Mouse (Mus musculus) midbrain, embryonic 16.5 days (tissue): ENCODE results near the gene Mapt. TPM values are rescaled to one million over a fixed set of nuclear protein-coding genes. Genes with fewer than 3 reads are reported as not detected.

Experiments used
- ATAC-seq: fragments of 200-750 bp; cut with Nextera tagmentation; 2 replicates; pipeline ENCODE4 v1.8.0; 2017; ENCODE audit warnings: moderate TSS enrichment
- H3K27ac ChIP-seq: fragments of 300-500 bp; sonication (generic); 2 replicates; pipeline ENCODE4 v1.5.1; 2014; ENCODE audit warnings: mild to moderate bottlenecking, low read length, mixed read lengths
- H3K27me3 ChIP-seq: fragments of 300-500 bp; sonication (generic); 2 replicates; pipeline ENCODE4 v1.6.1; 2014; ENCODE audit warnings: low read depth, low read length, mixed read lengths; ENCODE audit not compliant: control insufficient read depth, insufficient read depth
- H3K36me3 ChIP-seq: fragments of 300-500 bp; sonication (generic); 2 replicates; pipeline ENCODE4 v1.6.1; 2014; ENCODE audit warnings: mild to moderate bottlenecking, low read length, moderate library complexity, mixed read lengths; ENCODE audit not compliant: control insufficient read depth, insufficient read depth
- H3K4me1 ChIP-seq: fragments of 300-500 bp; sonication (generic); 2 replicates; pipeline ENCODE4 v1.6.1; 2014; ENCODE audit warnings: mild to moderate bottlenecking, low read length, mixed read lengths; ENCODE audit not compliant: control insufficient read depth, insufficient read depth
- H3K4me2 ChIP-seq: fragments of 300-500 bp; sonication (generic); 2 replicates; pipeline ENCODE4 v1.6.1; 2014; ENCODE audit warnings: mild to moderate bottlenecking, low read length, mixed read lengths
- H3K4me3 ChIP-seq: fragments of 300-500 bp; sonication (generic); 2 replicates; pipeline ENCODE4 v1.5.1; 2014; ENCODE audit warnings: low read depth, mild to moderate bottlenecking, low read length, moderate library complexity, mixed read lengths
- H3K9ac ChIP-seq: fragments of 300-500 bp; sonication (generic); 2 replicates; pipeline ENCODE4 v1.6.1; 2014; ENCODE audit warnings: low read depth, low read length, mixed read lengths
- H3K9me3 ChIP-seq: fragments of 300-500 bp; sonication (generic); replicated peaks from 2 replicates; pipeline ENCODE4 v1.6.1; 2014; ENCODE audit warnings: mild to moderate bottlenecking, low read length, mixed read lengths; ENCODE audit not compliant: control insufficient read depth, poor library complexity, severe bottlenecking
- WGBS: fragments of 180-500 bp; shearing (Covaris S2); extraction: QIAGEN DNeasy Blood & Tissue Kit; methylation state at CpG from one replicate; pipeline ENCODE4 v1.1.7; 2014; 5-methylcytosine and 5-hydroxymethylcytosine counted together
- polyA plus RNA-seq: library from polyadenylated mRNA; unstranded; fragments of >200 nt; fragmentation: Nextera tagmentation; extraction: Ambion mirVana; gene quantifications from 2 replicates; pipeline ENCODE4 v1.2.1, GENCODE M21; 2015

Gene Mapt
- polyA plus RNA-seq, 1 experiment from 2014 or later = 1,264 TPM

GRCm38 (mm10) chr11:104322142-104322541 is 91.0 kb downstream of the Mapt start:
- peaks cover 20% of the 10 kb centered on the region for H3K36me3 ChIP-seq
- no peak overlapping the region for H3K9ac ChIP-seq
- no peak overlapping the region for H3K27ac ChIP-seq
- no peak overlapping the region for H3K4me3 ChIP-seq
- H3K4me1 ChIP-seq = peaks cover 18% of the 10 kb centered on the region
- H3K4me2 ChIP-seq = no peak overlapping the region
- WGBS = 26% methylated on average over 4 of the region's 4 CpGs
- ATAC-seq = no peak
- no peaks in the 10 kb centered on the region for H3K27me3 ChIP-seq
- no peaks in the 10 kb centered on the region for H3K9me3 ChIP-seq

DNA sequence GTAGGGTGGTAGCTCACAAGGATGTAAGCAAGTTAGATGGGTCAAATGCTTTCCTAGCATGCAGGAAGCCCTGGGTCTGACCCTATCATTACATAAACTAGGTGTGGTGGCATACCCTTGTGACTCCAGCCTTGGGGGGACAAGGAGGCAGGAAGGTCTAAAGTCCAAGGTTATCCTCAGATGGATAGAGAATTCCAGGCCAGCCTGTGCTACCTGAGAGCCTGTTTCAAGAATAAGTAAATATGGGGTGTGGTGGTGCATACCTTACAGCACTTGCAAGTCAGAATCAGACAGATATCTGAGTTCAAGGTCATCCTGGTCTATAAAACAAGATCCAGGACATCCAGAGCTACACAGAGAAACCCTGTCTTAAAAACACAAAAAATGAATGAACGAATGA is 96.3 kb downstream of the Mapt start:
- Histone ChIP-seq H3K36me3 (peaks cover 34% of the 10 kb centered on the region), H3K27me3 (no peaks in the 10 kb centered on the region), H3K9ac (no peak overlapping the region), H3K27ac (no peak overlapping the region), H3K4me3 (no peak overlapping the region), H3K4me1 (no peaks in the 10 kb centered on the region), H3K4me2 (no peak overlapping the region), H3K9me3 (no peaks in the 10 kb centered on the region)
- no peak for ATAC-seq
- 100% methylated on average over 1 of the region's 1 CpGs for WGBS

- no peak for ATAC-seq
- Histone ChIP-seq H3K4me2 (no peak overlapping the region), H3K27ac (no peak overlapping the region), H3K36me3 (peaks cover 32% of the 10 kb centered on the region), H3K4me3 (no peak overlapping the region), H3K9ac (no peak overlapping the region), H3K27me3 (no peaks in the 10 kb centered on the region), H3K9me3 (no peaks in the 10 kb centered on the region), H3K4me1 (no peaks in the 10 kb centered on the region)
- WGBS = 87% methylated on average over 6 of the region's 6 CpGs
These were observed 96.8 kb downstream of the Mapt start for GRCm38 (mm10) chr11:104327946-104328345.

- Histone ChIP-seq H3K27me3 (no peaks in the 10 kb centered on the region), H3K27ac (0 out of 2 replicates have a peak overlapping the region, but pooled peaks have one; percentile 29), H3K36me3 (peaks cover 38% of the 10 kb centered on the region), H3K9ac (no peak overlapping the region), H3K4me1 (no peaks in the 10 kb centered on the region), H3K9me3 (no peaks in the 10 kb centered on the region), H3K4me2 (no peak overlapping the region), H3K4me3 (no peak overlapping the region)
- no peak for ATAC-seq
- whole genome bisulfite sequencing = 85% methylated on average over 11 of the region's 11 CpGs
These were observed 98.2 kb downstream of the Mapt start for GRCm38 (mm10) chr11:104329185-104329926.

GRCm38 (mm10) chr11:104330151-104330550 is 99.0 kb downstream of the Mapt start:
- ATAC-seq = no peak
- Histone ChIP-seq H3K27me3 (no peaks in the 10 kb centered on the region), H3K27ac (0 out of 2 replicates have a peak overlapping the region, but pooled peaks have one; percentile 20), H3K4me2 (no peak overlapping the region), H3K36me3 (peaks cover 43% of the 10 kb centered on the region), H3K4me1 (no peaks in the 10 kb centered on the region), H3K9ac (no peak overlapping the region), H3K9me3 (no peaks in the 10 kb centered on the region), H3K4me3 (no peak overlapping the region)
- WGBS = 90% methylated on average over 4 of the region's 4 CpGs

GRCm38 (mm10) chr11:104331208-104331607 is 100.0 kb downstream of the Mapt start:
- WGBS = 88% methylated on average over 3 of the region's 3 CpGs
- Histone ChIP-seq H3K9me3 (no peaks in the 10 kb centered on the region), H3K27ac (no peak overlapping the region; the same call in 1 of the 2 replicates), H3K27me3 (no peaks in the 10 kb centered on the region), H3K4me2 (no peak overlapping the region), H3K36me3 (peaks cover 41% of the 10 kb centered on the region), H3K4me3 (no peak overlapping the region), H3K9ac (no peak overlapping the region), H3K4me1 (no peaks in the 10 kb centered on the region)
- ATAC-seq = no peak

DNA sequence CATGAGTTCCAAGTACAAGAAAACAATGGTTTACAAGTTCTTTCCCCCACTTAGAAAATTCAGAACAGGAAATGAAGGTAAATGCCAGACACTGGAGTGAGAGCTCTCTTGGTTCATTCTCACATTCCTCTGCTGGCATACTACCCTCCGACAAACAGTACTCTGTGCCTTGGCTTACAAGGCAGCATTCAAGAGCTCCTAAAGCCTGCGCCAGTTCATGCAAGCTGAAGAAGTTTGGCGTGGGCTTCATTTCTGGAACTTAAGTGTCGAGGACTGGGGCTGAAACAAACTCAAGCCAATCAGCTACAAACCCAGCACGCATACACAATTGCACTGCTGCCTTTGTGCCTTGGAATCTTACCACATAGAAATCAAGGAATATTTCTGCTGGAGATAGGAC is 100.9 kb downstream of the Mapt start:
- Histone ChIP-seq H3K4me2 (no peak overlapping the region), H3K36me3 (peaks cover 41% of the 10 kb centered on the region), H3K27me3 (no peaks in the 10 kb centered on the region), H3K9me3 (no peaks in the 10 kb centered on the region), H3K27ac (peak overlapping the region; percentile 15), H3K4me1 (no peaks in the 10 kb centered on the region), H3K4me3 (no peak overlapping the region), H3K9ac (no peak overlapping the region)
- WGBS = 84% methylated on average over 5 of the region's 5 CpGs
- ATAC-seq = no peak

DNA sequence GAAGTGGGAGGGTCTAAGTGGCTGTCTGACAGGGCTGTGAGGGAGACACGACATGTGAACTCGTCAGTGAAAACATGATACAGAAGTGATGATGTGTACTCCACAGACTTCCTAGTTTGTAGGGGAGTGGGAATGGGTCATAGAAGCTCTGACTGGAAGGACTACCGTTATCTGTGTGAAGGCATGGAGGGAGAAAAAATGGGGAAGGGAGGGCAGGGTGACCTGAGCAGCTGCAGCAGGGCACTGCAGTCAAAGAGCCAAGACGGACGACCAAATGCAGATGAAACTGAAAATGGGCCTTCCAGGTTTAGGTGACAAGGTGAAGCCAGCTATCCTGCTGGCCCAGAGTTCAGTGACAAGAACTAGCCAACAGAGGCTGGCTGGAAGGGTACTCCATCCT is 102.9 kb downstream of the Mapt start:
- no peak for ATAC-seq
- Histone ChIP-seq H3K27ac (peak overlapping the region; percentile 34; the same call in 1 of the 2 replicates), H3K4me1 (no peaks in the 10 kb centered on the region), H3K9ac (no peak overlapping the region), H3K4me3 (no peak overlapping the region), H3K4me2 (no peak overlapping the region), H3K36me3 (peaks cover 33% of the 10 kb centered on the region), H3K27me3 (no peaks in the 10 kb centered on the region), H3K9me3 (no peaks in the 10 kb centered on the region)
- WGBS = 82% methylated on average over 5 of the region's 5 CpGs

DNA sequence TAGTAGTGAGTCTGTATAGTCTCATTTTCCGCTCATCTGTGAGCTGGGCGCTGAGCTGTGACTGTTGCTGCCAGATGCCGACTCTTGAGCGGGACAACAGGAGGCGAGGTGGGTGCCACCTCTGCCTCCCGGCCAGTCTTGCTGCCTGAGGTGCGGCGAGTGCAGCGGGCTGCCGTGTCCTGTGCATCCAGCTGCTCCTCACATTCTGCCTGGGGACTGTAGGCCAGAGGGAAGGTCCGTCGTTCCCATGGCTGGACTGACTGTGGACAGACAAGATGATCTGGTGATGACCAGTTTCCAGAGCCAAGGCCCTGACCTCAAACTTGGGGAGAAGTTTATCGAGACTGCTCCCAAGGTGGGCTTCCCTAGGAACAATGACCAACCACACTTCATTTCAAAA is 103.8 kb downstream of the Mapt start:
- Histone ChIP-seq H3K36me3 (peaks cover 27% of the 10 kb centered on the region), H3K4me1 (no peaks in the 10 kb centered on the region), H3K4me3 (no peak overlapping the region), H3K9ac (no peak overlapping the region), H3K27ac (no peak overlapping the region), H3K4me2 (no peak overlapping the region), H3K9me3 (no peaks in the 10 kb centered on the region), H3K27me3 (no peaks in the 10 kb centered on the region)
- no peak for ATAC-seq
- 88% methylated on average over 13 of the region's 13 CpGs for WGBS
